Mouse (Mus musculus) thymus, adult 2 months (tissue): Measurements from ENCODE around the gene Erp44. TPM values are rescaled to one million over a fixed set of nuclear protein-coding genes. Genes with fewer than 3 reads are reported as not detected.

ENCODE experiments used
- DNase-seq: peaks from one replicate; pipeline ENCODE4 v3.0.0; 2021
- H3K27ac ChIP-seq: fragments of 200-500 bp; 2 replicates; pipeline ENCODE4 v1.5.1; 2012; ENCODE audit warnings: low read length, control low read depth; ENCODE audit not compliant: control insufficient read depth, insufficient read depth
- H3K27me3 ChIP-seq: fragments of 200-500 bp; 2 replicates; pipeline ENCODE4 v1.6.1; 2012; ENCODE audit warnings: mild to moderate bottlenecking, low read length, moderate library complexity, mixed read lengths; ENCODE audit not compliant: control insufficient read depth, insufficient read depth
- H3K36me3 ChIP-seq: fragments of 200-500 bp; 2 replicates; pipeline ENCODE4 v1.6.1; 2012; ENCODE audit warnings: mild to moderate bottlenecking, low read length, moderate library complexity; ENCODE audit not compliant: control insufficient read depth, insufficient read depth
- H3K4me1 ChIP-seq: fragments of 200-500 bp; replicated peaks from 2 replicates; pipeline ENCODE4 v1.6.1; 2012; ENCODE audit warnings: low read length; ENCODE audit not compliant: control insufficient read depth, insufficient read depth
- H3K4me3 ChIP-seq: fragments of 200-500 bp; 2 replicates; pipeline ENCODE4 v1.5.1; 2012; ENCODE audit warnings: mild to moderate bottlenecking, low read length, control low read depth, moderate library complexity; ENCODE audit not compliant: control insufficient read depth, insufficient read depth
- CTCF ChIP-seq: fragments of 200-500 bp; IDR thresholded peaks from 2 replicates; pipeline ENCODE4 v1.5.1; 2012; ENCODE audit warnings: mild to moderate bottlenecking, control low read depth, low read length, moderate library complexity, borderline replicate concordance; ENCODE audit not compliant: control insufficient read depth, poor library complexity, insufficient read depth; ENCODE audit errors: extremely low read depth
- POLR2A ChIP-seq: fragments of 200-500 bp; IDR thresholded peaks from 2 replicates; pipeline ENCODE4 v1.6.1; 2012; ENCODE audit warnings: mild to moderate bottlenecking, low read length, control low read depth, moderate library complexity; ENCODE audit not compliant: control insufficient read depth, poor library complexity, insufficient read depth; ENCODE audit errors: extremely low read depth
- WGBS: fragments of 180-500 bp; shearing (Covaris S2); methylation state at CpG from one replicate; pipeline ENCODE4 v1.1.7; 2018; 5-methylcytosine and 5-hydroxymethylcytosine counted together
- polyA plus RNA-seq: library from polyadenylated mRNA; depleted of rRNA; stranded (reverse); fragments of >200 nt; gene quantifications from 2 replicates; pipeline ENCODE4 v1.2.3, GENCODE M21; 2012

Erp44 gene
- polyA plus RNA-seq, 1 experiment: 10.8 TPM

DNA sequence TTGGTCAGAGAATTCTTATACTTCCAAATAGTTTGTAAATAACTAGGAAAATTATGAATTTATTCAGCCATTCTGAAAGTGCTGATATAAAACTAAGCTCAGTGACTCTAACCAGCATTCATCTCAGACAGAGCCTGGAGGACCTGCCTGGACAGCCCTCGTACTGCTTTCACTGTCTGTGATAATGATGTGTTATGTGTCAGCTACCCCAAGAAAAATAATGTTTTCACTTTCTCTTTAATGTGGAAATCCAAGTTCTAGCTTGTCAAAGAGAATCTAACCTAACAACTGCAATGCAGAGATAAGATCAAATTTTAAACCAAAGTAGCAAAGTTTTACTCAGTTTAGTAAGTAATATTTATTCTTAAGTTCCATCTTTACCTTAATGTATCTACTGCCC is 35.6 kb downstream of the Erp44 start:
- no peak overlapping the region for H3K27ac ChIP-seq
- no peaks in the 10 kb centered on the region for H3K27me3 ChIP-seq
- H3K4me1 ChIP-seq: no peaks in the 10 kb centered on the region
- no peak for DNase-seq
- TF ChIP-seq POLR2A (no peak), CTCF (no peak)
- H3K36me3 ChIP-seq: no peaks in the 10 kb centered on the region
- 13% methylated on average over 1 of the region's 1 CpGs for WGBS
- H3K4me3 ChIP-seq: no peak overlapping the region

- no peak overlapping the region for H3K27ac ChIP-seq
- DNase-seq: no peak
- TF ChIP-seq POLR2A: no peak
- no peak for TF ChIP-seq CTCF
- WGBS: 94% methylated on average over 4 of the region's 4 CpGs
- H3K27me3 ChIP-seq: no peaks in the 10 kb centered on the region
- H3K4me1 ChIP-seq: no peaks in the 10 kb centered on the region
- H3K36me3 ChIP-seq: no peaks in the 10 kb centered on the region
- H3K4me3 ChIP-seq: no peak overlapping the region
Measured at GRCm38 (mm10) chr4:48242482-48242881, 36.9 kb downstream of the Erp44 start.

- TF ChIP-seq POLR2A: no peak
- TF ChIP-seq CTCF: no peak
- H3K27me3 ChIP-seq: no peaks in the 10 kb centered on the region
- H3K4me1 ChIP-seq: no peaks in the 10 kb centered on the region
- 93% methylated on average over 4 of the region's 4 CpGs for WGBS
- no peaks in the 10 kb centered on the region for H3K36me3 ChIP-seq
- no peak for DNase-seq
- no peak overlapping the region for H3K4me3 ChIP-seq
- no peak overlapping the region for H3K27ac ChIP-seq
Measured at GRCm38 (mm10) chr4:48239046-48239445, 40.3 kb downstream of the Erp44 start.

GRCm38 (mm10) chr4:48236721-48237120 is 42.6 kb downstream of the Erp44 start:
- TF ChIP-seq POLR2A (no peak), CTCF (no peak)
- Histone ChIP-seq H3K4me3 (no peak overlapping the region), H3K27ac (no peak overlapping the region), H3K27me3 (no peaks in the 10 kb centered on the region), H3K36me3 (no peaks in the 10 kb centered on the region), H3K4me1 (no peaks in the 10 kb centered on the region)
- WGBS: 91% methylated on average over 3 of the region's 3 CpGs
- DNase-seq: no peak

DNA sequence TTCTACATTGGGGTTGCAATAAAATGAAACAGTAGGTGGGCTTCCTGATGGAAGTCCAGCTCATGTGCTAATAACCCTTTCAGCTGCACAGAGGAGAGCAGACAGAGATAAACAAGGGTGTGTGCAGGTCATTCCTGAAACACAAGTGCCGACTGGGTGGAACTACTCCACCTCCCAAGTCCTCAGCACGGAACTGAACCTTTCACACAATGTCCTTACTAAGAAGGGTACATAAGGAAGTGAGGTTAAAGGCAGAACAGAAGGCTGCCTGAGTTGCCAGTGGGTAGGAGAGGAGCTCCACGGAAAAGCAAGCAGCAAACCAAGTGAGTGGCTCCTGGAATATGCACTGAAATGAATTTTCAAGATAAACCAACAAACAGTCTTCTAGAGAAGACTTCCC is 52.6 kb downstream of the Erp44 start:
- no peaks in the 10 kb centered on the region for H3K27me3 ChIP-seq
- 85% methylated on average over 3 of the region's 3 CpGs for WGBS
- TF ChIP-seq POLR2A: no peak
- TF ChIP-seq CTCF: no peak

GRCm38 (mm10) chr4:48225604-48226003 is 53.8 kb downstream of the Erp44 start:
- TF ChIP-seq CTCF: no peak
- TF ChIP-seq POLR2A: no peak

More for the DNA sequence above, 52.6 kb downstream of the Erp44 start:
- no peak overlapping the region for H3K4me3 ChIP-seq
- no peaks in the 10 kb centered on the region for H3K4me1 ChIP-seq
- DNase-seq: no peak
- no peak overlapping the region for H3K27ac ChIP-seq
- H3K36me3 ChIP-seq: no peaks in the 10 kb centered on the region

DNA sequence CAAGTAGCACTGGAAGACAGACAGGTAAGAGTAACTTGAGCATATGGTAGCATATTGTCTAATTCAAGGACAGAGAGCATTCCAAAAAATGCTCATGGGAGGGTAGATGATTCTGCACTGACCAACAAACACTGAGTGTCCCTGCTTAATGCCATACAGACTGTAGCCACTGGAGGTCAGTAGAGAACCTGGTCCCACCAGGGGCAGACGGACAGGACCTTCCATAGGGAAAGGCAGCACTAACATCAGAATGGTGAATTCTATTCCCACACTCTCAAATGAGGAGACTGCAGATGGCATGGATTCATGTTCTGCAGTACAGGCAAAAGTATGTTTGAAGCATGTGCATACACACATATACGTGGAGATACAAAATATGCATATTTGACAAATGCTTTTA is 54.2 kb downstream of the Erp44 start:
- no peak overlapping the region for H3K27ac ChIP-seq
- 84% methylated on average over 2 of the region's 2 CpGs for WGBS
- no peaks in the 10 kb centered on the region for H3K27me3 ChIP-seq
- DNase-seq: peak; percentile 42
- H3K4me1 ChIP-seq: no peaks in the 10 kb centered on the region
- no peaks in the 10 kb centered on the region for H3K36me3 ChIP-seq
- no peak overlapping the region for H3K4me3 ChIP-seq
- TF ChIP-seq CTCF: no peak
- no peak for TF ChIP-seq POLR2A

More at GRCm38 (mm10) chr4:48225604-48226003, 53.8 kb downstream of the Erp44 start:
- no peaks in the 10 kb centered on the region for H3K27me3 ChIP-seq
- DNase-seq: no peak
- H3K27ac ChIP-seq: no peak overlapping the region
- H3K4me1 ChIP-seq: no peaks in the 10 kb centered on the region
- WGBS: 69% methylated on average over 3 of the region's 3 CpGs
- no peaks in the 10 kb centered on the region for H3K36me3 ChIP-seq
- no peak overlapping the region for H3K4me3 ChIP-seq
